Mouse (Mus musculus): ENCODE measurements around the gene Notum. TPM values are rescaled to one million over a fixed set of nuclear protein-coding genes. Genes with fewer than 3 reads are reported as not detected.

Notum gene
- polyA plus RNA-seq, 1 experiment from 2014 or later, result not detected

GRCm38 (mm10) chr11:120625152-120625775 lies 35.7 kb downstream of the Notum start, which contains the start of gene Sirt7:
Sirt7 (minus strand) TSS chr11:120625240.
- Histone ChIP-seq H3K36me3 (ENCODE audit: inconsistent target) (peaks cover 35% of the 10 kb centered on the region), H3K79me2 (ENCODE audit: inconsistent target) (peaks cover 90% of the 10 kb centered on the region), H3K4me3 (ENCODE audit: inconsistent target) (peak within 1 kb of the TSS; percentile 36), H3K27ac (peak within 1 kb of the TSS; percentile 99)
- WGBS (ENCODE audit: missing documents), result 12% methylated on average over 5 of the region's 5 CpGs

GRCm38 (mm10) chr11:120624680-120625111 lies 36.3 kb downstream of the Notum start:
- under 1% methylated on average over 48 of the region's 53 CpGs for WGBS (ENCODE audit: missing documents)
- Histone ChIP-seq H3K27ac (peak overlapping the region; percentile 99), H3K36me3 (ENCODE audit: inconsistent target) (peaks cover 41% of the 10 kb centered on the region), H3K4me3 (ENCODE audit: inconsistent target) (peak overlapping the region; percentile 36), H3K79me2 (ENCODE audit: inconsistent target) (peaks cover 85% of the 10 kb centered on the region)

GRCm38 (mm10) chr11:120623961-120624679 lies 36.9 kb downstream of the Notum start:
- Histone ChIP-seq H3K4me3 (ENCODE audit: inconsistent target) (peak overlapping the region; percentile 36), H3K27ac (peak overlapping the region; percentile 5; the same call in 1 of the 2 replicates), H3K36me3 (ENCODE audit: inconsistent target) (peaks cover 47% of the 10 kb centered on the region), H3K79me2 (ENCODE audit: inconsistent target) (peaks cover 81% of the 10 kb centered on the region)
- 14% methylated on average over 26 of the region's 30 CpGs for WGBS (ENCODE audit: missing documents)

- 93% methylated on average over 6 of the region's 6 CpGs for WGBS (ENCODE audit: missing documents)
- H3K27ac ChIP-seq, result no peak overlapping the region
- no peak overlapping the region for H3K4me3 ChIP-seq (ENCODE audit: inconsistent target)
- H3K36me3 ChIP-seq (ENCODE audit: inconsistent target), result peaks cover 57% of the 10 kb centered on the region
- H3K79me2 ChIP-seq (ENCODE audit: inconsistent target), result peaks cover 67% of the 10 kb centered on the region
Measured at GRCm38 (mm10) chr11:120622805-120623204, 38.2 kb downstream of the Notum start.

- Histone ChIP-seq H3K79me2 (ENCODE audit: inconsistent target) (peaks cover 65% of the 10 kb centered on the region), H3K36me3 (ENCODE audit: inconsistent target) (peaks cover 57% of the 10 kb centered on the region), H3K27ac (no peak overlapping the region), H3K4me3 (ENCODE audit: inconsistent target) (no peak overlapping the region)
- WGBS (ENCODE audit: missing documents), result 94% methylated on average over 14 of the region's 14 CpGs
Measured at GRCm38 (mm10) chr11:120620195-120620594, 40.8 kb downstream of the Notum start.

DNA sequence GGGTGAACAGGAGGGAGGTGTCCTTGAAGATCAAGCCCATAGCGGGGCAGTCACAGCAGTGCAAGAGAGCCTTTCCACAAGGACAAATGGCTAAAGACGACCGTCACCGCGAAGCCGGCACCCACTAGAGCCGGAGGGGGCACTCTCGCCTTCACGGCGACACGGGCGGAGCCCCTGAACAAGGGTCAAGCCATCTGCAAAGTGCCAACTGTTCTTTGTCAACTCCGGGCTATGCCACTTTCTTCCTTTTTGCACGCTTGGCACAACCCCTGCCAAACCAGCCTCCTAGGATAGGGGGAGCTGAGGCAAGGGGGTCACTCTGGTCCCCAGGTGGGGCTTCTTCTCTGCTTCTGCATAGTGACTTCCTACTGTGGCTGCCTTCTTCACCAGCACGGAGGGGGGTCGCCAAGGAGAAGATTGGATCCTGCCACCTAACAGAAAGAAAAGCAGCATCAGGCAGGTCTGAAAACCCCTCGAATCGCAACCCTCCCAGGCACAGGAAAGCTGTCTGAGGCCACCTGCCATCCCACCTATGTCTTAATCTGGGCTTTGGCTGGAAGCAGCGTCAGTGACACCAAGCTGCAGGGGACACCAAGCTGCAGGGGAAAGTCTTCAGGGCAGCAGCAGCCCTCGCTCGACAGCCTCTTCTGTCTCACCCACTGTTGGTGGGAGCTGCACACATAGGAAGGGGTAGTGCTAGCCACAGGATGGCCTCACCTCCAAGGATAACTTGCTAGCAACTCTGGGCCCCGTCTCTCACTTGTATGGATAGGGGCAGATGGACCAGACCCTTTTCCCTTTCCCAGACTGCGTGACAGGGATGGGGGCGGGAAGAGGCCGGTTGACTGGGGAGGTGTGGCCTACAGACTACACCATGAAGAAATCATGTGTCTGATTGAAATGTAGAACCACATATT lies 42.1 kb downstream of the Notum start:
- H3K4me3 ChIP-seq (ENCODE audit: inconsistent target), result no peak overlapping the region
- H3K36me3 ChIP-seq (ENCODE audit: inconsistent target), result peaks cover 60% of the 10 kb centered on the region
- peaks cover 70% of the 10 kb centered on the region for H3K79me2 ChIP-seq (ENCODE audit: inconsistent target)
- 97% methylated on average over 23 of the region's 25 CpGs for WGBS (ENCODE audit: missing documents)
- H3K27ac ChIP-seq, result peak overlapping the region; percentile 59

GRCm38 (mm10) chr11:120617519-120618112 lies 43.4 kb downstream of the Notum start, which contains the start of gene Pcyt2:
Pcyt2 (minus strand) TSS chr11:120617936.
- under 1% methylated on average over 55 of the region's 56 CpGs for WGBS (ENCODE audit: missing documents)
- H3K36me3 ChIP-seq (ENCODE audit: inconsistent target), result peaks cover 58% of the 10 kb centered on the region
- H3K27ac ChIP-seq, result peak within 1 kb of the TSS; percentile 84
- H3K79me2 ChIP-seq (ENCODE audit: inconsistent target), result peaks cover 64% of the 10 kb centered on the region
- peak within 1 kb of the TSS; percentile 94 for H3K4me3 ChIP-seq (ENCODE audit: inconsistent target)

DNA sequence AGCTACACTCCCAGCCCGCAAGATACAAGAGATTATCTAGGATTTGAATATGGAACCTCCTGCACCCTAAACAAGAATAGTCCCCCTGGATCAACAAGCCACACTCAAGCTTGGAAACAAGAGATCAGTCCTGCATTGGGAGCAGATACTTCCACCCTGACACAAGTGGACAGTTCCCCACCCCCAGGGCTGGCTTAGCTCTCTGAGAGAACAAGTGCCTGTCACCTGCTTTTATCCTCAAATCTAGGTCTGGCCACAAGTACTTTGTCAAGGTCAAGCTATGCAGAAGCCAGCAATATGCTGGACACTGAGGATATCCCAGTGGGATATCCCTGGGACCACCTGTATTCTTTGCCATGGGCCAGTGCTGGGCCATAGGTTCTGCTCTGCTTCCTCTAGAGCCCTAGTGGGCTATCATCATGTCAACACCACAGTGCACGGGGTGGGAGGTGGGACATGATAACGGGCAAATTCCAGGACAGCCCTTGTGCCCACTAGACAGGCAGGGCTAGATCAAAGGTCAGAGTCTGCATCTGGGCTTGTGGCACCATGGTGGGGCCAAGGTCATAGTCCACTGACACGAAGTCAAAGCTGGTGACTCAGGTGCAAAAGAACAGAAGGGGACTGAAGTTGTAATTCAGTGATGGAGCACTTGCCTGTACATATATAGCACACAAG lies 44.2 kb downstream of the Notum start:
- Histone ChIP-seq H3K79me2 (ENCODE audit: inconsistent target) (peaks cover 55% of the 10 kb centered on the region), H3K4me3 (ENCODE audit: inconsistent target) (peak overlapping the region; percentile 94), H3K36me3 (ENCODE audit: inconsistent target) (peaks cover 55% of the 10 kb centered on the region), H3K27ac (peak overlapping the region; percentile 84)
- WGBS (ENCODE audit: missing documents), result 49% methylated on average over 4 of the region's 4 CpGs

DNA sequence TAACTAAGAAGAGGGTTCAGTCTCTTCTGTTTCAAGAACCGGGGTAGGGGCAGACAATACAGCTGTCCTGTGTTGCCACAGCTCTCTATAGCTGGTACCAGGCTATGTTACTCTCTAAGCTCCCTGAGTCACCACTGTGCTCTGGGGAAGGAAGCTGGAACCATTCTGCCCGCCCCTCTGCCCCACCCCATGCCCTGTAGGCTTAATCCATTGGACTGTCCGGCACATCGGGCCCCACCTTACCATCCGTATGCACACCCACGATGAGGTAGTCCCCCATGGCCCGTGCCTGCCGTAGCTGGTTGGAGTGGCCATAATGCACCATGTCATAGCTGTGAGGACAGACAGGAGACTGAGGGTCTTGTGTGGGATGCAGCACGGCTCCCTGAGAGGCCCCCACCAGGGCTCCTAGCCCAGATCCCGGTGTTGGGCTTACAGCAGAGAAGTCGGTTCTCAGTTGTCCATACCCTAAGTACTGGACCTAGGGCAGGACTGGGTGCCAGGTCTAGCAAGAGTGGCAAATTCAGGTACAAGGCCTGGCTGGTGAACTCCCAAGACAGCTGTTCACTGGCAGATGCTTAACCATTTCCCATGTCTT lies 45.3 kb downstream of the Notum start:
- 87% methylated on average over 11 of the region's 11 CpGs for WGBS (ENCODE audit: missing documents)
- H3K27ac ChIP-seq, result no peak overlapping the region
- peaks cover 55% of the 10 kb centered on the region for H3K36me3 ChIP-seq (ENCODE audit: inconsistent target)
- peaks cover 46% of the 10 kb centered on the region for H3K79me2 ChIP-seq (ENCODE audit: inconsistent target)
- peak overlapping the region; percentile 94; the same call in 1 of the 2 replicates for H3K4me3 ChIP-seq (ENCODE audit: inconsistent target)

- Histone ChIP-seq H3K79me2 (ENCODE audit: inconsistent target) (peaks cover 43% of the 10 kb centered on the region), H3K36me3 (ENCODE audit: inconsistent target) (peaks cover 55% of the 10 kb centered on the region), H3K27ac (no peak overlapping the region), H3K4me3 (ENCODE audit: inconsistent target) (no peak overlapping the region)
- 96% methylated on average over 6 of the region's 6 CpGs for WGBS (ENCODE audit: missing documents)
Measured at GRCm38 (mm10) chr11:120615167-120615566, 45.8 kb downstream of the Notum start.

GRCm38 (mm10) chr11:120613976-120614375 lies 47.0 kb downstream of the Notum start:
- Histone ChIP-seq H3K4me3 (ENCODE audit: inconsistent target) (no peak overlapping the region), H3K27ac (no peak overlapping the region), H3K79me2 (ENCODE audit: inconsistent target) (peaks cover 43% of the 10 kb centered on the region), H3K36me3 (ENCODE audit: inconsistent target) (peaks cover 49% of the 10 kb centered on the region; the same call in 1 of the 2 replicates)
- 82% methylated on average over 8 of the region's 8 CpGs for WGBS (ENCODE audit: missing documents)

DNA sequence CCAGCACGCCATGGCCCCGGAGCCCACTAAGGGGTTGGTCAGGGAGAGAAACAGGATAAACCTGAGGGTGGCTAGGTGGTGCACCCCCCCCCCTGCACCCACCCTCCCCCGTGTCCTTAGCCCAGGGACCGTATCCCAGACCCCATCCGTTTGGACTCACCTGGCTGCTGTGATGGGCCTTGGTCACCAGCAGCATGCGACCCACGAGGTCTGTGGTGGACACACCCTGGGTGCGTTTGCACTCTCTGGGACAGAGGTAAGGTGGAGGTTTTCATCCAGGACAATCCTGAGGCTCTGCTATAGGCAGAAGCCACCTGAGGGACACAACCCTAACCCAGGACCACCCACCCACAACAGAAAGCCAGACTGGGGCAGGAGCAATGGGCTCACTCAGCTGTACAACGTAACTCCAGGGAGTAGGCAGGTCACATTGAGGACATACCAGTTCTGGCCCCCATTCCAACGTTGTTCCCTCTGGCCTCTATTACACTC lies 47.4 kb downstream of the Notum start:
- WGBS (ENCODE audit: missing documents), result 98% methylated on average over 9 of the region's 10 CpGs
- H3K36me3 ChIP-seq (ENCODE audit: inconsistent target), result peaks cover 45% of the 10 kb centered on the region; the same call in 1 of the 2 replicates
- H3K4me3 ChIP-seq (ENCODE audit: inconsistent target), result no peak overlapping the region
- no peak overlapping the region for H3K27ac ChIP-seq
- H3K79me2 ChIP-seq (ENCODE audit: inconsistent target), result peaks cover 43% of the 10 kb centered on the region

DNA sequence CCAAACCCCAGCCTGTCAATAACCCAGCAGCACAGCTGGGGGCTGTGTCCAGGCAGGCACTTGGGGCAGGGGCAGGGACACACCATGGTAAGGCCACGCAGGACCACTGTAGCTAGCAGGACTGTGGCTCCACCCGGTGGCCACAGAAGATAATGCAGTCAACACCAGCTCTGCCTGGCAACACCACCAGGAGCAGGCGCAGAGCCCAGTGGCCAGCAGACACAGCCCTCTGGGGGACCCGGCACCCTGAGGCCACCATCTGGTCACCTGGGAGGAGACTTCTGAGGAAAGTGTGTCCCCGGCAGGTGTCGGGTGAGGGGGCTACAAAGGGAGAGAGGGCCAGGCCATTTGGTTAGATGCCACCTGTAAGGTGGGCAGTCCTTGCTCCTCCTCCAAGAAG lies 48.2 kb downstream of the Notum start:
- Histone ChIP-seq H3K4me3 (ENCODE audit: inconsistent target) (no peak overlapping the region), H3K27ac (no peak overlapping the region), H3K79me2 (ENCODE audit: inconsistent target) (peaks cover 43% of the 10 kb centered on the region), H3K36me3 (ENCODE audit: inconsistent target) (peaks cover 40% of the 10 kb centered on the region; the same call in 1 of the 2 replicates)
- WGBS (ENCODE audit: missing documents), result 64% methylated on average over 6 of the region's 6 CpGs

Measured in macrophage (primary cell).